Mouse (Mus musculus) intestine, postnatal 0 days (tissue): ENCODE results near the gene Itm2c. TPM values are rescaled to one million over a fixed set of nuclear protein-coding genes. Genes with fewer than 3 reads are reported as not detected.

Experiments used
- ATAC-seq: fragments of 200-750 bp; cut with Nextera tagmentation; 2 replicates; pipeline ENCODE4 v1.8.0; 2017; ENCODE audit warnings: mild to moderate bottlenecking, moderate TSS enrichment, moderate library complexity
- H3K27ac ChIP-seq: fragments of 300-500 bp; sonication (generic); 2 replicates; pipeline ENCODE4 v1.5.1; 2014; ENCODE audit warnings: mild to moderate bottlenecking, low read depth, low read length, moderate library complexity
- H3K27me3 ChIP-seq: fragments of 300-500 bp; sonication (generic); replicated peaks from 2 replicates; pipeline ENCODE4 v1.6.1; 2014; ENCODE audit warnings: low read length, mixed read lengths; ENCODE audit not compliant: control insufficient read depth, insufficient read depth
- H3K36me3 ChIP-seq: fragments of 300-500 bp; sonication (generic); 2 replicates; pipeline ENCODE4 v1.6.1; 2014; ENCODE audit warnings: mild to moderate bottlenecking, moderate library complexity; ENCODE audit not compliant: control insufficient read depth, insufficient read depth
- H3K4me1 ChIP-seq: fragments of 300-500 bp; sonication (generic); replicated peaks from 2 replicates; pipeline ENCODE4 v1.6.1; 2014; ENCODE audit warnings: antibody characterized with exemption, low read length, mixed read lengths; ENCODE audit not compliant: control insufficient read depth, insufficient read depth
- H3K4me2 ChIP-seq: fragments of 300-500 bp; sonication (generic); replicated peaks from 2 replicates; pipeline ENCODE4 v1.6.1; 2014; ENCODE audit warnings: low read depth, mild to moderate bottlenecking, moderate library complexity
- H3K4me3 ChIP-seq: fragments of 300-500 bp; sonication (generic); 2 replicates; pipeline ENCODE4 v1.5.1; 2014; ENCODE audit warnings: low read depth, low read length
- H3K9ac ChIP-seq: fragments of 300-500 bp; sonication (generic); 2 replicates; pipeline ENCODE4 v1.6.1; 2014; ENCODE audit warnings: mild to moderate bottlenecking, low read depth, low read length
- H3K9me3 ChIP-seq: fragments of 300-500 bp; sonication (generic); 2 replicates; pipeline ENCODE4 v1.6.1; 2016; ENCODE audit warnings: mixed run types; ENCODE audit not compliant: control insufficient read depth
- CTCF ChIP-seq: sonication (generic); IDR thresholded peaks from 2 replicates; pipeline ENCODE4 v1.5.1; 2016; ENCODE audit warnings: low read depth, mild to moderate bottlenecking, control low read depth, antibody characterized with exemption, moderate library complexity
- WGBS: fragments of 180-500 bp; shearing (Covaris S2); extraction: QIAGEN DNeasy Blood & Tissue Kit; methylation state at CpG from one replicate; pipeline ENCODE4 v1.1.7; 2014; 5-methylcytosine and 5-hydroxymethylcytosine counted together
- polyA plus RNA-seq: library from polyadenylated mRNA; unstranded; fragments of >200 nt; fragmentation: Nextera tagmentation; extraction: Ambion mirVana; gene quantifications from 2 replicates; pipeline ENCODE4 v1.2.1, GENCODE M21; 2015

Itm2c gene
- polyA plus RNA-seq, 1 experiment from 2014 or later, result 113 TPM

DNA sequence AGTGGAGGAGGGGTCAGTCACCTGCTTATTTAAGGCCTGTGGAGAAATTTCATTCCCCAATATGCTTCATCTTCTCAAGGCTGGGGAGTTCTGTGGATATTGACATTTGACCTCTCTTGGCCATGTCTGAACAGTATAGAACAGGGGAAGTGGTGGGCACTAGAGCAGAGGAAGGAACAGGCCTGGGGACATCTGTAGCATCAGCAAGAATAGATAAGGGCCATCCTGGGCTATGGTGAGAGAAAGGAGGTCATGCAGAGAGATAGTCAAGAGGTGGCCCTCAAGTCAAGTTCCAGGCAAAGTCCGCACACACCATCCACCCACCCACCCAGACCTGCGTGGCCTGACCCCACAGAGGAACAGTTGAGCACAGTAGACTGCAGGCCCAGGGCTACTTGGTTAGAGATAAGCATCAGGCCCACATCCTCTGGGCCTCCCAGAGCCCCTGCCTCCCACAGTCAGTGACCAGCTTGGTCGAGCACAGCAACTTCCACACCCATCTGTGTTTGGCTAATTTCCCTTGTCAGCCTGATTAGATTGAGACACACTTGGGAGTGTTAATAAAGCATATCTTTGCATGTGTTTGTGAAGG is 7.5 kb downstream of the Itm2c start:
- Histone ChIP-seq H3K4me3 (no peak overlapping the region), H3K4me1 (0 out of 2 replicates have a peak, but pooled peaks cover 5% of the 10 kb centered on the region), H3K9ac (no peak overlapping the region), H3K27ac (no peak overlapping the region), H3K36me3 (peaks cover 39% of the 10 kb centered on the region), H3K27me3 (no peaks in the 10 kb centered on the region), H3K4me2 (no peak overlapping the region), H3K9me3 (no peaks in the 10 kb centered on the region)
- no peak for ATAC-seq
- no peak for TF ChIP-seq CTCF
- 50% methylated on average over 3 of the region's 3 CpGs for WGBS

DNA sequence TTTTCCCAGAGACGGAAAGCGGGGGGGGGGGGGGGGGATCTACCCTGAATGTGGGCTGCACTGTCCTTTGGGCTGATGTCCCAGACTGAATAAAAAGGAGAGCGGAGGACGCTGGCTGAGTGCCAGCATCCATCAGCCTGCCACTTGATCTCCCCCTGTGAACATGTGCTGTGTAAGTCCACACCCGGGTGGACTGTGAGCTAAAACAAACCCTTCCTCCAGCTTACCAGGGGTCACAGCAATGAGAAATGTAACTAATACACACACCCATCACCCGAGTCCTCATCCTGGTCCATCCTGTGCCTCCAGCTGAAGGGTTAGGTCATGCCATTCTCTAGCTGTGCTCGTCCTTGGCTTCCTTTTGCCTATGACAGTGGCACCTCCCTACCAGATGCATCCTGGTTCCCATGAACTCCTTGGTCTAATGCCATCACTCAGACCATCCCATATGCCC is 8.1 kb downstream of the Itm2c start:
- no peaks in the 10 kb centered on the region for H3K27me3 ChIP-seq
- H3K4me3 ChIP-seq, result no peak overlapping the region
- no peak overlapping the region for H3K9ac ChIP-seq
- H3K9me3 ChIP-seq, result no peaks in the 10 kb centered on the region
- no peak for ATAC-seq
- no peak overlapping the region for H3K4me2 ChIP-seq
- 0 out of 2 replicates have a peak, but pooled peaks cover 5% of the 10 kb centered on the region for H3K4me1 ChIP-seq
- H3K36me3 ChIP-seq, result peaks cover 44% of the 10 kb centered on the region
- no peak overlapping the region for H3K27ac ChIP-seq
- TF ChIP-seq CTCF, result no peak
- 39% methylated on average over 7 of the region's 7 CpGs for WGBS

DNA sequence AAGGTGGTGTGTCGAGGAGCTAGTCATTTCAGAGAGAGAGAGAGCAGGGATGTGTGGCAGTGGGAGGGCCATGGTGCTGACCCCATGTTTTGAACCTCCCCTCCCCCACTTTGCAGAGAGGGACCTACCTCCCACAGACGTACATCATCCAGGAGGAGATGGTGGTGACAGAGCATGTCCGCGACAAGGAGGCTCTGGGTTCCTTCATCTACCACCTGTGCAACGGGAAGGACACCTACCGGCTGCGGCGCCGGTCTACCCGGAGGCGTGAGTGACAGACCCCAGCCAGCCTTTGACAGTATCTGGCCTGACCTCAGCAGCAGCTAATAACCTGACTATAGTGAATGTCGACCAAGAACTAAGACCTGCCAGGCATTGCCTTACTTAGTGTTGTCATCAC is 12.8 kb downstream of the Itm2c start:
- H3K4me3 ChIP-seq, result no peak overlapping the region
- H3K4me2 ChIP-seq, result no peak overlapping the region
- H3K4me1 ChIP-seq, result no peaks in the 10 kb centered on the region
- no peak for ATAC-seq
- no peaks in the 10 kb centered on the region for H3K27me3 ChIP-seq
- H3K9me3 ChIP-seq, result no peaks in the 10 kb centered on the region
- H3K36me3 ChIP-seq, result peaks cover 56% of the 10 kb centered on the region
- no peak overlapping the region for H3K27ac ChIP-seq
- no peak for TF ChIP-seq CTCF
- H3K9ac ChIP-seq, result no peak overlapping the region
- WGBS, result 91% methylated on average over 12 of the region's 12 CpGs

DNA sequence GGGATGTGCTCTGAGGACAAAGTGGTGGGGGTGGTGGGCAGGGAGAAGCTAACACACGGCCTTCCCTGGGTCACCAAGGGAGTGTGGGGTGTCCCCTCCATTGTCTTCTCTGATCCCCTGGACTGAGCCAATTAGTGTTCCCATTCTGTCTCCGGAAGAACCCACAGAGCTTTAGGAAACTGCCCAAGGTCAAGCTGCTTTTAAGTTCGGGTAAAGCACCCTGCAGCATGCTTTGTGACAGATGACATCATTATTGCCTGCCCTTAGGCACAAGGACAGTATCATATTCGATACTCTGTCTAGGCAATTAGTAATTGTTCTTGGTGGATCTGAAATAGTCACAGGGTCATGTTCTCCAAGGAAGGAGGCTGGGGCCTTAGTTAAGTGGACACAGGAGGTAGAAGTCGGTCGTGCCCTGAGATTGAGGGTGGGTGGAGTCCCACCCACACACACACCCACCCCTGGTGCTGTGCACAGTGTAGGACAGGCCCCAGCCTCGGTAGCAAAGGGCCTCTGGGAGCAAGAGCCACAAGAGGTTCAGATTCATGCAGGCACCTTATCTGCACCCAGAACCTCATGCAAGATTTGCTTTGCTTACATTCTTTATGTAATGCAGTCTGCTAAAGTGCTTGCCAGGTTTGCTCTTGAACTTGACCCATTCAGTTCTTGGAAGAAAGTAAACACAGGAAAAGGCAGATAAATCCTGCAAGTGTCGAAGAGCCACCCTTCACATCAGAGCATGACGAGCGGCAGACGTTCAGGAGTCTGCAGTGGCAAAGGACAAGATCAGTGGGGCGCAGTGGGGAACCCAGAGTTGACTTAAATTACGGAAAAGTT is 14.9 kb downstream of the Itm2c start:
- no peak for TF ChIP-seq CTCF
- H3K4me3 ChIP-seq, result no peak overlapping the region
- ATAC-seq, result 0 out of 2 replicates have a peak, but pooled peaks have one; percentile 22
- no peaks in the 10 kb centered on the region for H3K4me1 ChIP-seq
- H3K36me3 ChIP-seq, result peaks cover 44% of the 10 kb centered on the region
- H3K27me3 ChIP-seq, result no peaks in the 10 kb centered on the region
- no peak overlapping the region for H3K9ac ChIP-seq
- WGBS, result 34% methylated on average over 13 of the region's 13 CpGs
- no peak overlapping the region for H3K4me2 ChIP-seq
- H3K9me3 ChIP-seq, result no peaks in the 10 kb centered on the region
- no peak overlapping the region for H3K27ac ChIP-seq

DNA sequence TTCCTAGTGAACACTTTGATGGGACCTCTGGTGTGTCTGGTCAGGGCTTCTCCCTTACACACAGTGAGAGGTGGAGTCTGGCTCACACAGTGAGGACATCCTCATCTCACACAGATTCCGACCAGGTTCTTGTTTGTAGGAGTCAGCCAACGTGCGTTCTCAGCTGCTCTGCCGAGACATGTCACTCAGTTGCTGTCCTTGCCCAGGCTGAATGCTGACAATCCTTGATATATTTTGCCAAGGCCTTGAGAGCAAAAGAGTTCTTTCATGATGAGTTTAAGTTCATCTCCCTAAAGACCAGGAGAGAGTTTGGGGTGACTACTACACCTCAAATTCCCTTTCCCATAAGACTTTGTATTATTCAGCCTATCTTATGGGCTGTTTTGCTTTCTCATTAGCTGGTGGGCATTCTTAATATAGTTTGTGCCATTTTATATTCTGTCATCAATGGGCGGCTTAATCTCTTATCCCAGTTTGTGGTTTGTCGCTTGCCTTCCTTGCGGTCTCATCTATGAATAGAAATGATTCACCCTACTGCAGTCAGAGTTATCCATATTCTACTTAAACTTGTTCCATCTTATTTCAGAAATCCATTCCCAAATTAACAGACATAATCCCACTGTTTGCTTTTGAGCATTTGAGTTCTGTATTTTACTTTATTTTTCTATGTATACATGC is 19.1 kb downstream of the Itm2c start:
- Histone ChIP-seq H3K9ac (no peak overlapping the region), H3K9me3 (no peaks in the 10 kb centered on the region), H3K4me2 (no peak overlapping the region), H3K4me1 (no peaks in the 10 kb centered on the region), H3K27ac (no peak overlapping the region), H3K36me3 (0 out of 2 replicates have a peak, but pooled peaks cover 2% of the 10 kb centered on the region), H3K27me3 (no peaks in the 10 kb centered on the region), H3K4me3 (no peak overlapping the region)
- 92% methylated on average over 7 of the region's 7 CpGs for WGBS
- ATAC-seq, result no peak
- no peak for TF ChIP-seq CTCF

GRCm38 (mm10) chr1:85915890-85916289 is 21.8 kb downstream of the Itm2c start:
- Histone ChIP-seq H3K27ac (no peak overlapping the region), H3K4me1 (no peaks in the 10 kb centered on the region), H3K4me2 (no peak overlapping the region), H3K9ac (no peak overlapping the region), H3K27me3 (no peaks in the 10 kb centered on the region), H3K4me3 (no peak overlapping the region), H3K36me3 (no peaks in the 10 kb centered on the region), H3K9me3 (no peaks in the 10 kb centered on the region)
- TF ChIP-seq CTCF, result no peak
- no peak for ATAC-seq
